Comparison of ENCODE assay signal across 9 mouse cellular contexts in genomic region chr10:79994397-79995115, GRCm38 (mm10). TPM values are rescaled to one million over a fixed set of nuclear protein-coding genes. Genes with fewer than 3 reads are reported as not detected.
A peak's percentile ranks its signal among the peaks of the same experiment; 100 is the strongest.
DNase-seq lines count a peak whose midpoint lies in the region; ATAC-seq lines count a peak whose summit lies in the region.
"Had no signal": no experiment of that assay in that cellular context is flagged by ENCODE, and none has a peak within 500 bp of the region (broad histone marks: within the 10 kb centered on the region; RNA-seq: fewer than 3 reads in every experiment).

No protein-coding gene starts in this region.

- no peaks in the 10 kb centered on the region; the same call in 1 of the 2 replicates for H3K9me3 ChIP-seq in liver, embryonic 16.5 days (replicated peaks; ENCODE audit: control insufficient read depth, low read length)
- no peaks in the 10 kb centered on the region for H3K9me3 ChIP-seq in midbrain, embryonic 13.5 days

- 48% methylated on average over 16 of the region's 16 CpGs for WGBS in liver, embryonic 16.5 days (ENCODE audit: insufficient replicate concordance)
- 87% methylated on average over 16 of the region's 16 CpGs for WGBS in midbrain, embryonic 13.5 days

- peak overlapping the region; percentile 61 for H3K27ac ChIP-seq in liver, embryonic 16.5 days (ENCODE audit: low read length)
- no peak overlapping the region for H3K27ac ChIP-seq in midbrain, embryonic 13.5 days
- H3K27ac ChIP-seq: left cerebral cortex, adult 2 months had no signal

- H3K4me1 ChIP-seq in liver, embryonic 16.5 days (ENCODE audit: control insufficient read depth, low read depth, low read length) = peaks cover 24% of the 10 kb centered on the region
- H3K4me1 ChIP-seq in midbrain, embryonic 13.5 days (replicated peaks) = peaks cover 20% of the 10 kb centered on the region

- DNase-seq in adrenal gland, postnatal 36 days = peak; percentile 41 to 71
- DNase-seq in adrenal gland, adult 18-20 months (ENCODE audit: low spot score in 2 of 2) = no peak
- peak; percentile 63 to 68 for DNase-seq in lung, adult 18-20 months
- DNase-seq in lung, postnatal 10 days = no peak
- peak; percentile 71 to 85 for DNase-seq in spleen, postnatal 4 days (ENCODE audit: low spot score in 2 of 2)
- DNase-seq in yolk sac, embryonic 10.5 days (ENCODE audit: low spot score) = no peak

- no peak for ATAC-seq in liver, embryonic 16.5 days (ENCODE audit: low read depth)
- no peak for ATAC-seq in midbrain, embryonic 13.5 days

- H3K36me3 ChIP-seq in liver, embryonic 16.5 days (ENCODE audit: control insufficient read depth, insufficient read depth) = peaks cover 4% of the 10 kb centered on the region; the same call in 1 of the 2 replicates
- H3K36me3 ChIP-seq in midbrain, embryonic 13.5 days = no peaks in the 10 kb centered on the region; the same call in 1 of the 2 replicates

- H3K27me3 ChIP-seq in liver, embryonic 16.5 days (ENCODE audit: control insufficient read depth, insufficient read depth, low read depth, low read length) = peaks cover 6% of the 10 kb centered on the region
- peaks cover 29% of the 10 kb centered on the region for H3K27me3 ChIP-seq in midbrain, embryonic 13.5 days

- H3K9ac ChIP-seq in liver, embryonic 16.5 days (ENCODE audit: low read depth, low read length) = peak overlapping the region; percentile 19; the same call in 1 of the 2 replicates
- no peak overlapping the region for H3K9ac ChIP-seq in midbrain, embryonic 13.5 days (replicated peaks)

- peak overlapping the region; percentile 17; the same call in 1 of the 2 replicates for H3K4me2 ChIP-seq in liver, embryonic 16.5 days (ENCODE audit: low read depth, low read length)
- H3K4me2 ChIP-seq in midbrain, embryonic 13.5 days (replicated peaks) = no peak overlapping the region

- H3K4me3 ChIP-seq in liver, embryonic 16.5 days (ENCODE audit: low read depth, low read length) = no peak overlapping the region
- no peak overlapping the region for H3K4me3 ChIP-seq in midbrain, embryonic 13.5 days (replicated peaks)
- H3K4me3 ChIP-seq: left cerebral cortex, adult 2 months had no signal

RNA-seq across cellular contexts. Expression of gene Abca7, which starts 1.7 kb away (rescaled TPM):
- total RNA-seq in adrenal gland, postnatal 36 days (2021) = 10 to 100 TPM; 20.2 to 20.3 TPM
- 10 to 100 TPM; 20.6 to 22.3 TPM for total RNA-seq in adrenal gland, adult 18-20 months (2021)
- polyA plus RNA-seq in liver, embryonic 16.5 days (2015; fragmentation: Nextera tagmentation; extraction: Ambion mirVana) = 8.6 and 9.0 TPM in 2 replicates
- 5.4 and 5.8 TPM in 2 replicates for polyA plus RNA-seq in midbrain, embryonic 13.5 days (2015; fragmentation: Nextera tagmentation; extraction: Ambion mirVana)

RNA-seq across cellular contexts. Expression of gene Cnn2, which starts 6.2 kb away (rescaled TPM):
- 10 to 100 TPM; 30.2 to 42.9 TPM for total RNA-seq in adrenal gland, postnatal 36 days (2021)
- total RNA-seq in adrenal gland, adult 18-20 months (2021) = 10 to 100 TPM; 28.5 to 49.0 TPM
- 42.5 and 44.9 TPM in 2 replicates for polyA plus RNA-seq in liver, embryonic 16.5 days (2015; fragmentation: Nextera tagmentation; extraction: Ambion mirVana)
- 29.5 and 37.1 TPM in 2 replicates for polyA plus RNA-seq in midbrain, embryonic 13.5 days (2015; fragmentation: Nextera tagmentation; extraction: Ambion mirVana)

RNA-seq across cellular contexts. Expression of gene Tmem259, which starts 10.4 kb away (rescaled TPM):
- 100 to 1,000 TPM; 144 to 146 TPM for total RNA-seq in adrenal gland, postnatal 36 days (2021)
- total RNA-seq in adrenal gland, adult 18-20 months (2021) = 100 to 1,000 TPM; 140 to 144 TPM
- 3.0 and 4.8 TPM in 2 replicates for polyA plus RNA-seq in liver, embryonic 16.5 days (2015; fragmentation: Nextera tagmentation; extraction: Ambion mirVana)
- polyA plus RNA-seq in midbrain, embryonic 13.5 days (2015; fragmentation: Nextera tagmentation; extraction: Ambion mirVana) = 13.7 and 16.7 TPM in 2 replicates

RNA-seq across cellular contexts. Expression of gene Arhgap45, which starts 21.9 kb away (rescaled TPM):
- total RNA-seq in adrenal gland, postnatal 36 days (2021) = 1 to 10 TPM; 4.5 to 5.4 TPM
- 1 to 10 TPM; 5.5 to 7.3 TPM for total RNA-seq in adrenal gland, adult 18-20 months (2021)
- polyA plus RNA-seq in liver, embryonic 16.5 days (2015; fragmentation: Nextera tagmentation; extraction: Ambion mirVana) = 16.6 and 17.3 TPM in 2 replicates
- polyA plus RNA-seq in midbrain, embryonic 13.5 days (2015; fragmentation: Nextera tagmentation; extraction: Ambion mirVana) = 1.5 and 1.6 TPM in 2 replicates

RNA-seq across cellular contexts. Expression of gene Grin3b, which starts 24.0 kb away (rescaled TPM):
- not detected for total RNA-seq in adrenal gland, postnatal 36 days (2021)
- total RNA-seq in adrenal gland, adult 18-20 months (2021) = under 1 TPM in 1 of 2 experiments, not detected in 1; 0.19 TPM
- polyA plus RNA-seq in liver, embryonic 16.5 days (2015; fragmentation: Nextera tagmentation; extraction: Ambion mirVana) = 0.08 TPM in 1 of 2 replicates, not detected in the other
- 0.24 and 0.57 TPM in 2 replicates for polyA plus RNA-seq in midbrain, embryonic 13.5 days (2015; fragmentation: Nextera tagmentation; extraction: Ambion mirVana)

Comparison
In these comparisons a context has a peak if more than half of its experiments do, and no peak if none do; other contexts are left out.
1. DNase-seq: peak in adrenal gland, postnatal 36 days (2 of 2), lung, adult 18-20 months (2 of 2) and spleen, postnatal 4 days (2 of 2); none in adrenal gland, adult 18-20 months (0 of 2), lung, postnatal 10 days (single experiment) and yolk sac, embryonic 10.5 days (single experiment).